Mouse (Mus musculus) midbrain, embryonic 14.5 days (tissue): ENCODE results near the gene Nck1. TPM values are rescaled to one million over a fixed set of nuclear protein-coding genes. Genes with fewer than 3 reads are reported as not detected.

Experiments used
- ATAC-seq: fragments of 200-750 bp; cut with Nextera tagmentation; 2 replicates; pipeline ENCODE4 v1.8.0; 2017; ENCODE audit warnings: moderate number of reproducible peaks, moderate library complexity; ENCODE audit not compliant: low FRiP score, low TSS enrichment
- DNase-seq: peaks from one replicate; pipeline ENCODE4 v3.0.0-alpha.2; 2015
- H3K27ac ChIP-seq: fragments of 300-500 bp; sonication (generic); replicated peaks from 2 replicates; pipeline ENCODE4 v1.5.1; 2014; ENCODE audit warnings: mild to moderate bottlenecking, low read depth, low read length, moderate library complexity
- H3K27me3 ChIP-seq: fragments of 300-500 bp; sonication (generic); 2 replicates; pipeline ENCODE4 v1.6.1; 2014; ENCODE audit warnings: low read length, control low read depth, mixed read lengths; ENCODE audit not compliant: control insufficient read depth, insufficient read depth
- H3K36me3 ChIP-seq: fragments of 300-500 bp; sonication (generic); 2 replicates; pipeline ENCODE4 v1.6.1; 2014; ENCODE audit warnings: low read length, control low read depth; ENCODE audit not compliant: control insufficient read depth, insufficient read depth
- H3K4me1 ChIP-seq: fragments of 300-500 bp; sonication (generic); 2 replicates; pipeline ENCODE4 v1.6.1; 2014; ENCODE audit warnings: mild to moderate bottlenecking, antibody characterized with exemption, low read length, control low read depth; ENCODE audit not compliant: control insufficient read depth, insufficient read depth
- H3K4me2 ChIP-seq: fragments of 300-500 bp; sonication (generic); 2 replicates; pipeline ENCODE4 v1.6.1; 2014; ENCODE audit warnings: mild to moderate bottlenecking, low read length, moderate library complexity
- H3K4me3 ChIP-seq: fragments of 300-500 bp; sonication (generic); replicated peaks from 2 replicates; pipeline ENCODE4 v1.5.1; 2014; ENCODE audit warnings: low read depth, low read length
- H3K9ac ChIP-seq: fragments of 300-500 bp; sonication (generic); replicated peaks from 2 replicates; pipeline ENCODE4 v1.6.1; 2014; ENCODE audit warnings: mild to moderate bottlenecking, low read length, moderate library complexity
- H3K9me3 ChIP-seq: fragments of 300-500 bp; sonication (generic); 2 replicates; pipeline ENCODE4 v1.6.1; 2016; ENCODE audit warnings: low read length, control low read depth, mixed read lengths; ENCODE audit not compliant: control insufficient read depth
- WGBS: fragments of 180-500 bp; shearing (Covaris S2); extraction: QIAGEN DNeasy Blood & Tissue Kit; methylation state at CpG from one replicate; pipeline ENCODE4 v1.1.7; 2014; 5-methylcytosine and 5-hydroxymethylcytosine counted together
- polyA plus RNA-seq: library from polyadenylated mRNA; unstranded; fragments of >200 nt; fragmentation: Nextera tagmentation; extraction: Ambion mirVana; gene quantifications from 2 replicates; pipeline ENCODE4 v1.2.1, GENCODE M21; 2014

Gene Nck1
- polyA plus RNA-seq, 1 experiment from 2014 or later = 69.3 TPM

- 78% methylated on average over 1 of the region's 1 CpGs for WGBS
- Histone ChIP-seq H3K4me2 (peak overlapping the region; percentile 72), H3K9me3 (no peaks in the 10 kb centered on the region), H3K9ac (no peak overlapping the region), H3K36me3 (no peaks in the 10 kb centered on the region), H3K4me1 (peaks cover 9% of the 10 kb centered on the region; the same call in 1 of the 2 replicates), H3K4me3 (peak overlapping the region; percentile 65), H3K27me3 (no peaks in the 10 kb centered on the region), H3K27ac (no peak overlapping the region)
- ATAC-seq (no peak), DNase-seq (no peak)
Measured at GRCm38 (mm10) chr9:100571511-100571910, 25.6 kb upstream of the Nck1 start.

GRCm38 (mm10) chr9:100570626-100571233 is 24.8 kb upstream of the Nck1 start, which contains the start of gene Slc35g2:
Gene Slc35g2 (minus strand): TSS chr9:100571090.
- DNase-seq (peak; percentile 89), ATAC-seq (peak; percentile 89)
- Histone ChIP-seq H3K36me3 (no peaks in the 10 kb centered on the region), H3K9ac (peak within 1 kb of the TSS; percentile 69), H3K4me2 (peak within 1 kb of the TSS; percentile 72), H3K4me3 (peak within 1 kb of the TSS; percentile 65), H3K27me3 (no peaks in the 10 kb centered on the region), H3K27ac (peak within 1 kb of the TSS; percentile 74), H3K4me1 (peaks cover 9% of the 10 kb centered on the region; the same call in 1 of the 2 replicates), H3K9me3 (no peaks in the 10 kb centered on the region)
- under 1% methylated on average over 55 of the region's 55 CpGs for WGBS

GRCm38 (mm10) chr9:100569798-100570625 is 24.1 kb upstream of the Nck1 start:
- 12% methylated on average over 32 of the region's 32 CpGs for WGBS
- Histone ChIP-seq H3K4me3 (peak overlapping the region; percentile 65), H3K36me3 (no peaks in the 10 kb centered on the region), H3K9me3 (no peaks in the 10 kb centered on the region), H3K27ac (peak overlapping the region; percentile 74), H3K9ac (peak overlapping the region; percentile 69), H3K4me2 (peak overlapping the region; percentile 72), H3K4me1 (peaks cover 9% of the 10 kb centered on the region; the same call in 1 of the 2 replicates), H3K27me3 (no peaks in the 10 kb centered on the region)
- ATAC-seq = no peak
- peak; percentile 57 for DNase-seq

- ATAC-seq = no peak
- Histone ChIP-seq H3K4me3 (no peak overlapping the region), H3K9me3 (no peaks in the 10 kb centered on the region), H3K36me3 (no peaks in the 10 kb centered on the region), H3K4me2 (no peak overlapping the region), H3K27ac (no peak overlapping the region), H3K9ac (no peak overlapping the region), H3K4me1 (no peaks in the 10 kb centered on the region), H3K27me3 (no peaks in the 10 kb centered on the region)
- DNase-seq = no peak
- 85% methylated on average over 10 of the region's 10 CpGs for WGBS
Measured at GRCm38 (mm10) chr9:100560251-100560890, 14.4 kb upstream of the Nck1 start.

GRCm38 (mm10) chr9:100558991-100559390 is 13.1 kb upstream of the Nck1 start:
- Histone ChIP-seq H3K4me1 (no peaks in the 10 kb centered on the region), H3K27me3 (no peaks in the 10 kb centered on the region), H3K4me2 (no peak overlapping the region), H3K9ac (no peak overlapping the region), H3K4me3 (no peak overlapping the region), H3K27ac (no peak overlapping the region), H3K9me3 (no peaks in the 10 kb centered on the region), H3K36me3 (no peaks in the 10 kb centered on the region)
- no peak for ATAC-seq
- no peak for DNase-seq

- 0 out of 2 replicates have a peak, but pooled peaks cover 2% of the 10 kb centered on the region for H3K36me3 ChIP-seq
- H3K27me3 ChIP-seq = no peaks in the 10 kb centered on the region
- no peaks in the 10 kb centered on the region for H3K4me1 ChIP-seq
- no peak overlapping the region for H3K9ac ChIP-seq
- no peak overlapping the region for H3K4me2 ChIP-seq
- WGBS = 82% methylated on average over 4 of the region's 4 CpGs
- no peak overlapping the region for H3K4me3 ChIP-seq
- no peaks in the 10 kb centered on the region for H3K9me3 ChIP-seq
- DNase-seq (no peak), ATAC-seq (no peak)
- H3K27ac ChIP-seq = no peak overlapping the region
Measured at GRCm38 (mm10) chr9:100558023-100558573, 12.2 kb upstream of the Nck1 start.

GRCm38 (mm10) chr9:100555686-100556085 is 9.8 kb upstream of the Nck1 start:
- H3K4me2 ChIP-seq = no peak overlapping the region
- no peaks in the 10 kb centered on the region for H3K27me3 ChIP-seq
- ATAC-seq (no peak), DNase-seq (no peak)
- H3K4me1 ChIP-seq = no peaks in the 10 kb centered on the region
- WGBS = 76% methylated on average over 5 of the region's 5 CpGs
- H3K36me3 ChIP-seq = 0 out of 2 replicates have a peak, but pooled peaks cover 4% of the 10 kb centered on the region
- no peak overlapping the region for H3K9ac ChIP-seq
- no peak overlapping the region for H3K27ac ChIP-seq
- no peaks in the 10 kb centered on the region for H3K9me3 ChIP-seq
- no peak overlapping the region for H3K4me3 ChIP-seq

- Histone ChIP-seq H3K4me2 (no peak overlapping the region), H3K9ac (no peak overlapping the region), H3K27ac (no peak overlapping the region), H3K4me1 (peaks cover 23% of the 10 kb centered on the region), H3K36me3 (peaks cover 9% of the 10 kb centered on the region; the same call in 1 of the 2 replicates), H3K27me3 (no peaks in the 10 kb centered on the region), H3K4me3 (no peak overlapping the region), H3K9me3 (peaks cover 10% of the 10 kb centered on the region)
- no peak for ATAC-seq
- DNase-seq = peak; percentile 11
- 89% methylated on average over 2 of the region's 2 CpGs for WGBS
Measured at GRCm38 (mm10) chr9:100548313-100548712, 2.4 kb upstream of the Nck1 start.
